Mouse (Mus musculus) large intestine, adult 2 months (tissue): ENCODE measurements at regions not wholly inside any gene's neighbourhood (a gene's known extent, or its start where the extent isn't known, plus 50 kb on each side); places are given as distances from the start of the nearest gene placed in this dataset.

Experiments
- DNase-seq: peaks from one replicate; pipeline ENCODE4 v3.0.0-alpha.2; 2012; ENCODE audit warnings: low read depth, low spot score
- WGBS: fragments of 180-500 bp; shearing (Covaris S2); methylation state at CpG from one replicate; pipeline ENCODE4 v1.1.7; 2018; 5-methylcytosine and 5-hydroxymethylcytosine counted together

DNA sequence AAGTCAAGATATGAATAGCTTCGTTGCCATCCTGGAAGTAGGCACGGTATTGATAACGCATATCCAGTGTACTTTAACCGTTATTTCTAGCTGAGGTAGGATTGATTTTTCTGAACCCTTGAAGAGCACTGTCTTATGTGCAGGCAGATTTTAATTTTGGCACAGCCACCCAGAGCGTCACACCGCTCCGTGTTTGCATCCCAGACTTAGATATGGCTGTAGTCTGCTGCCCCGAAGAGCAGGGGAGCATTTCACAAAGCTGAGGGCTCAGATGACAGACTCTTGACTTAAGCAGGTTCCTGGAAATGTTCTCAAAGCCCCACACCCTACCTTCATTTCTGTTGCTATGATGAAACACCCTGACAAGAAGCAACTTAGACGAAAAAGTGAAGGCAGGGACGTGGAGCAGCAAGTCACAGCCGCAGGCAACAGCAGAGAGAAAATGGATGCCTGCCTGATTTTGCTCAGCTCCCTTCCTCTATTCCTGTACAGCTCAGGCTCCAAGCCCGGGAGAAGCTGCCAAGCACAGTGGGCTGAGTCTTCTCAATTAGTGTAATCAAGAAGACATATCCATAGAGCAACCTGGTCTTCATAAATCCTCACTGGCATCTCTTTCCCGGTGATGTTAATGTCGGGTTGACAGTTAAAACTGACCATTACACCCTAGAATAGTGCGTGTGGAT is 164.9 kb upstream of the Cdh4 start:
- DNase-seq = no peak
- 85% methylated on average over 15 of the region's 15 CpGs for WGBS

DNA sequence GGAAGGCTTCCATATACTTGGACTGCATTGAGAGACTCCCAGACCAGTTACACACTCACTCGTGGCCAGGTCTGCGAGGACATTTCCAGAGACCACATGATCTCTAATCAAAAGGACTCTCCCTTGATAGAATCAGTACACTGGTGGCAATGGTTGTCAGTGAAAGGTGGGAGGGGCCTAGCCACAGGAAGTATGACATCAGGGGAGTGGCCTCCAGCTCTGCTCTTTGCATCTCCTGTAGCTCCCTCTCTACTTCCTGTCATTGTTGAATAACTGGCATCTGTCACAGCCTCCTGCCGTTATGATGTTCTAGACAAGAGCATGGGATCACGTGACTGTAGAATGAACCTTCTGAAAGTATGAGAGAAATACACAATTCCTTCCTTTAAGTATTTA is 164.3 kb upstream of the Cdh4 start:
- no peak for DNase-seq
- 71% methylated on average over 4 of the region's 4 CpGs for WGBS

DNA sequence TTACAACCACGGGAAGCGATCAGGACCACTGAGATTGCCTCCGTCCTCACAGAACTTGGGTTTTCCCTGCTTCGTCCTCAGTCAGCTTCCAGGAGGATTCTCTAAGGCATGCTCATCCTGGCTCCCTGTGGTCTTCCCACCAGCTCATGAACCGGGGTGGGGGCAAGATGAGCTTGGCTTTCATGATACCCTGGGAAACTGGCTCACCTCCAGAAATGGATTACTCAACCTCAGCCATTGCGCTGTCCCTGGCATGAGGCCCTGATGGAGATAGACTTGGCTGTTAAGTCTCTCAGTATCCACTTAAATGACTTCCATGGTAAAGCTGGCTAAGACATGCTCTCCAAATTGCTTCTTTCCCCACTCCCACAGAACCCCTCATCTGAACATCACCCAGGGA is 160.0 kb upstream of the Cdh4 start:
- WGBS = 77% methylated on average over 6 of the region's 6 CpGs
- no peak for DNase-seq

- DNase-seq = no peak
- WGBS = 22% methylated on average over 5 of the region's 5 CpGs
Observed at GRCm38 (mm10) chr2:179290394-179290793, 151.8 kb upstream of the Cdh4 start.

GRCm38 (mm10) chr2:179291046-179291563 is 151.1 kb upstream of the Cdh4 start:
- WGBS = 89% methylated on average over 1 of the region's 1 CpGs
- DNase-seq = no peak

- DNase-seq = no peak
- WGBS = 76% methylated on average over 8 of the region's 8 CpGs
Observed at GRCm38 (mm10) chr2:179291958-179292357, 150.3 kb upstream of the Cdh4 start.

DNA sequence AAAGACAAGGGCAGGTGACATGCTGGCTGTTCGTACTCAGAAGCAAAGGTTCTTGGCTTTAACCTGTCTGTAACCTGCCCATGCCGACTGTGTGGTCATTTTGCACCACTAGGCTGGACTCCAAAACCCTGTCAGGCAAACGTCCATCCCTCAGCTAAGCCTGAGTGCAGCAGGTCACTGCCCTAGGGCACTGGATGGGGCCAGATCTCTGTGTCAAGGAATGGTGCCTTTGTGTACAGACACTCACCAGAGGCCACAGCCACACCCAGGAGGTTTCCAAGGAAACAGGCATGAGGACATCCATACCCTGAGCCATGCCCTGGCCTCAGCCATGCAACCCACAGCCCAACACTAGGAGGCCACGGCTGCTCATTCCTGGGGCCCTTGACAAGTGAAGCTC is 149.7 kb upstream of the Cdh4 start:
- 46% methylated on average over 4 of the region's 4 CpGs for WGBS
- no peak for DNase-seq

DNA sequence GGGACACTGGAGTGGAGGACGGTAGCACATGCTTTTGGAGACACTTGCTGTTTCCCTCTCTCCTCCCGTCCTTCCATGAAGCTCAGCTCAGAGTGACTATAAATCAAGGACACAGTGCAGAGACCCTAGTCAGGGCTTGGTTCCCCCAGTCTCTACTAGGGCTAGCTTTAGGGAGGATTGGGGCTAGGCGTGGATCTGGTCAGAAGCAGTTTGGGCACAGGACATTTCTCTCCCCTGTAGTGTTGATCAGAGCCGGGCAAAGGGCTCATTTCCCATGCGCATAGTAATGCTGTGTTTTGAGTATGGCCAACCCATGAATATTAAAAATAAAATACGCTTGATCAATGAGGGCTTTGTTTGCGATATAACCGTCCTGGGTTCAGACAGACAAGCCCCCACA is 149.1 kb upstream of the Cdh4 start:
- no peak for DNase-seq
- WGBS = 73% methylated on average over 8 of the region's 8 CpGs

- 72% methylated on average over 9 of the region's 9 CpGs for WGBS
Observed at GRCm38 (mm10) chr2:179297057-179297456, 145.2 kb upstream of the Cdh4 start.

DNA sequence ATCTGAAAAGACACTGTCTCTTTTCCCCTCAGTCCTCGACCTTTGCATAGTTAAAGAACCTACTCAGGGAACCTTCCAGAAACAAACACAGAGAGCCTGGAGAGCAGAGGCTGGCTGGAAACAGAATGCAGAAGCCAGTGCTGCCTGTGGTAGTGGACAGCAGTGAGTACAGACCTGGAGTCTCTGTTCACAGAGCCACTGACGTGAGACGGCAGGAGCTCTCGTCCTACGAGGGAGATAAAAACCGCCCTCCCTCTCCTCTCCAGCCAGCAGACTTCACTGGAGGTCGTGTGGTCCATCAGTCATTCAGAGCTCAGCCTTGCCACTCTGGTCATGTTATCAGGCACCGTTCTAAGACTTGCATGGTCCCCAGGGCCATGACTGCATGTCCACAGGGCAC is 138.5 kb upstream of the Cdh4 start:
- no peak for DNase-seq
- 45% methylated on average over 8 of the region's 8 CpGs for WGBS

More at GRCm38 (mm10) chr2:179297057-179297456, 145.2 kb upstream of the Cdh4 start:
- DNase-seq = no peak

- WGBS = 27% methylated on average over 11 of the region's 11 CpGs
- no peak for DNase-seq
Observed at GRCm38 (mm10) chr2:179307286-179307931, 134.8 kb upstream of the Cdh4 start.

- WGBS = 31% methylated on average over 3 of the region's 3 CpGs
- no peak for DNase-seq
Observed at GRCm38 (mm10) chr2:179307932-179308303, 134.3 kb upstream of the Cdh4 start.

DNA sequence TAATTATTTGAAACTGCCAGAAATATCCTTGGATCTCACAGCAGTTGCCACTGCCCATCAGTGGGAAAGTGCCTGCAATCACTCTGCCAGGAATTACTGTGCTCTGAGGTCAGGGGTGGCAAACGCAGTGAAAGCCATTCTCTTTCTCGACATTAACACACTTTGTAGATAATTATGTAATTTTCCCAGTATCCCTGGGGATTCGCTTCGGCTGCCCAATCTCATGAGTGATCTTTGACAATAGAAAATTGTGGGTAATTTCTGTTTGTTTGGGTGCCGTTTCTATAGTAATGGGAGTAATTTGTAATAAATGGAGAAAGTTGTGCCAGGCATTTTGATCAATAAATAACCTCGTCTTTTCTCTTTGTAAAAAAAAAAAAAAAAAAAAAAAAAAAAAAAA is 124.2 kb upstream of the Cdh4 start:
- DNase-seq = no peak
- WGBS = 66% methylated on average over 6 of the region's 6 CpGs

DNA sequence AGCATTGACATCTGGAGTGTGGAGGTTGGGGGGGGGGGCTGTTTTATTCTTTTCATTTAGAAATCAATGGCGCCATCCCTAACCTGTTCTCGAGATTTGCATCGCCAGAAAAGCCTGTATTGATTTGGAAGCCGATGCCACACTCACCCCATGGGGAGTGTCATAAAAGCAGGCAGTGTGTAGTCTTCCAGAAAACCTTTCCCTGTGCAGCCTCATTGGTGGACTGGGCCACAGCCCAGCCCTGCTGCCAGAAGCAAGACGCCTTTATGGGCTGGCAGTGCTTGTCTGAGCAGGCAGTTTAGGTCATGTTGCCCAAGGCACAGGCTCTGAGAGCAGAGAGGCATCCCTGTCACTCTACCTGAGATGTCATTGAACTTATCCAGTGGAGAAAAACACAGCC is 117.0 kb upstream of the Cdh4 start:
- WGBS = 73% methylated on average over 5 of the region's 5 CpGs
- DNase-seq = no peak

GRCm38 (mm10) chr2:179332872-179333489 is 109.2 kb upstream of the Cdh4 start:
- no peak for DNase-seq
- WGBS = 31% methylated on average over 5 of the region's 5 CpGs

DNA sequence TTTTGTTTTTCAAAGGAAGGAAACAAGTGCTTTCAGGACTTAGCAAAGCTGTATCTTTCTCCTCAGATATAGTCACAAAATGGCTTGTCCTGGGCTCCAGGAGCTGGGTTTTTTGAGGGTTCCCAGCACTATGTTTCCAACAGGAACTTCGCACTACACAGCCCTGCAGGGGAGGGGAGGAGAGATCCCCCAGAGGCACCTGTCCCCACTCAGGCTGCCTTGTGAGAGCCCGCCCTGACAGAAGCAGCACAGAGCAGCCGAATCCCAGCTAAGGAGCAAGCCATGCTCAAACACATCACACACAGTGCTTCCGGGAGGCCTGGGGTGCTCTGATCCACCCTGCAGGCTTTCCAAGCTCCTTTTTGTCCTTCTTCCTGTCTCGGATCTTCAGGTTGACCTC is 108.6 kb upstream of the Cdh4 start:
- WGBS = 76% methylated on average over 5 of the region's 5 CpGs
- DNase-seq = no peak

- WGBS = 17% methylated on average over 1 of the region's 1 CpGs
- no peak for DNase-seq
Observed at GRCm38 (mm10) chr2:179336235-179336634, 106.0 kb upstream of the Cdh4 start.

DNA sequence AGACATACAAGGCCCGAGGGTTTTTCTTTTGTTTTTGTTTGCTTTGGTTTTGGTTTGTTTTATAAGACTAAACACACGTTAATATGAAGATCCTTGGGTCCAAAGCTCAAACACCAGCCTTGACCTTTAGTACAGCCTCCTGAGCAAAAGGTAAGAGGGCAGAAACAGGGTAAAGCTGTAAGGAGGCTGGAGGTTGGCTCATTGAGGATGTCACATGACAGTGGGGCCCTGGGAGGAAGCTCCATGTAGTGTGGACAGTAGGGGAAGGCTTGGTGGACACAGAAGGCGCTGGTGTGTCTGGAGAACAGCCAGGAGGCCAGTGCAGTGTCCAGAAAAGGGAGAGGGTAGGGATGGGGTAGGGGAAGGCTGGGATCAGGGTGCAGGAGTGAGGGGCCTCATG is 89.6 kb upstream of the Cdh4 start:
- WGBS = 33% methylated on average over 3 of the region's 3 CpGs
- DNase-seq = no peak

GRCm38 (mm10) chr2:179354866-179355265 is 87.4 kb upstream of the Cdh4 start:
- no peak for DNase-seq
- WGBS = 65% methylated on average over 5 of the region's 5 CpGs

- no peak for DNase-seq
- WGBS = 60% methylated on average over 14 of the region's 14 CpGs
Observed at GRCm38 (mm10) chr2:179370882-179371546, 71.2 kb upstream of the Cdh4 start.
